Mouse (Mus musculus) liver, embryonic 14.5 days (tissue): ENCODE data around the gene Hmgb2. TPM values are rescaled to one million over a fixed set of nuclear protein-coding genes. Genes with fewer than 3 reads are reported as not detected.
A peak's percentile ranks its signal among the peaks of the same experiment; 100 is the strongest.

Experiments
- ATAC-seq: fragments of 200-750 bp; cut with Nextera tagmentation; 2 replicates; pipeline ENCODE4 v1.8.0; 2017; ENCODE audit warnings: moderate number of reproducible peaks, mild to moderate bottlenecking, moderate library complexity; ENCODE audit not compliant: insufficient read depth
- DNase-seq, 3 experiments: peaks; one replicate each; pipeline ENCODE4 v3.0.0-alpha.2; 2012 to 2013; ENCODE audit warnings: low read depth in 3 of 3, low spot score in 3 of 3
- H3K27ac ChIP-seq: fragments of 300-500 bp; sonication (generic); 2 replicates; pipeline ENCODE4 v1.5.1; 2014; ENCODE audit warnings: moderate library complexity, mild to moderate bottlenecking, control low read depth, inconsistent platforms
- H3K27me3 ChIP-seq: fragments of 300-500 bp; sonication (generic); 2 replicates; pipeline ENCODE4 v1.6.1; 2014; ENCODE audit warnings: mild to moderate bottlenecking, low read length, moderate library complexity; ENCODE audit not compliant: control insufficient read depth, insufficient read depth
- H3K36me3 ChIP-seq: fragments of 300-500 bp; sonication (generic); replicated peaks from 2 replicates; pipeline ENCODE4 v1.6.1; 2014; ENCODE audit warnings: low read depth; ENCODE audit not compliant: control insufficient read depth, insufficient read depth
- H3K4me1 ChIP-seq, 2 experiments: fragments of 200-500 bp in 1 of 2; fragments of 300-500 bp in 1 of 2; sonication (generic) in 1 of 2; replicated peaks; 2 replicates each; pipeline ENCODE4 v1.6.1; 2012 to 2014; ENCODE audit warnings: antibody characterized with exemption in 1 of 2, inconsistent platforms in 1 of 2, low read length in 1 of 2; ENCODE audit not compliant: control insufficient read depth in 2 of 2, insufficient read depth in 2 of 2
- H3K4me2 ChIP-seq: fragments of 300-500 bp; sonication (generic); 2 replicates; pipeline ENCODE4 v1.6.1; 2014; ENCODE audit warnings: low read depth, mild to moderate bottlenecking, control low read depth, moderate library complexity
- H3K4me3 ChIP-seq, 2 experiments: fragments of 200-500 bp in 1 of 2; fragments of 300-500 bp in 1 of 2; sonication (generic) in 1 of 2; 2 replicates each; pipeline ENCODE4 v1.5.1; 2012 to 2014; ENCODE audit warnings: low read depth in 2 of 2, low read length in 2 of 2, mild to moderate bottlenecking in 2 of 2, control low read depth in 1 of 2, inconsistent platforms in 1 of 2, moderate library complexity in 1 of 2; ENCODE audit not compliant: insufficient read depth in 1 of 2
- H3K9ac ChIP-seq: fragments of 300-500 bp; sonication (generic); replicated peaks from 2 replicates; pipeline ENCODE4 v1.6.1; 2014; ENCODE audit warnings: mild to moderate bottlenecking, control low read depth, moderate library complexity
- H3K9me3 ChIP-seq: fragments of 300-500 bp; sonication (generic); 2 replicates; pipeline ENCODE4 v1.6.1; 2016; ENCODE audit warnings: low read length, mixed read lengths; ENCODE audit not compliant: control insufficient read depth
- CTCF ChIP-seq: IDR thresholded peaks from 2 replicates; pipeline ENCODE4 v1.5.1; 2016; ENCODE audit warnings: antibody characterized with exemption, low read depth, control low read depth
- EP300 ChIP-seq: IDR thresholded peaks from 2 replicates; pipeline ENCODE4 v1.6.1; 2016; ENCODE audit warnings: antibody characterized with exemption, low read depth
- WGBS: fragments of 180-500 bp; shearing (Covaris S2); extraction: QIAGEN DNeasy Blood & Tissue Kit; methylation state at CpG from one replicate; pipeline ENCODE4 v1.1.7; 2014; ENCODE audit not compliant: insufficient replicate concordance; 5-methylcytosine and 5-hydroxymethylcytosine counted together
- polyA plus RNA-seq, 2 experiments: library from polyadenylated mRNA; depleted of rRNA in 1 of 2; stranded (reverse) in 1 of 2; unstranded in 1 of 2; fragments of >200 nt; fragmentation: Nextera tagmentation in 1 of 2; extraction: Ambion mirVana in 1 of 2; gene quantifications; 2 replicates each; pipeline versions ENCODE4 v1.2.1 to v1.2.3; 2012 to 2014

Hmgb2 gene
- polyA plus RNA-seq (2012; rRNA removed) = 74.6 and 191 TPM in 2 replicates
- polyA plus RNA-seq (2014; fragmentation: Nextera tagmentation; extraction: Ambion mirVana) = 280 and 300 TPM in 2 replicates

DNA sequence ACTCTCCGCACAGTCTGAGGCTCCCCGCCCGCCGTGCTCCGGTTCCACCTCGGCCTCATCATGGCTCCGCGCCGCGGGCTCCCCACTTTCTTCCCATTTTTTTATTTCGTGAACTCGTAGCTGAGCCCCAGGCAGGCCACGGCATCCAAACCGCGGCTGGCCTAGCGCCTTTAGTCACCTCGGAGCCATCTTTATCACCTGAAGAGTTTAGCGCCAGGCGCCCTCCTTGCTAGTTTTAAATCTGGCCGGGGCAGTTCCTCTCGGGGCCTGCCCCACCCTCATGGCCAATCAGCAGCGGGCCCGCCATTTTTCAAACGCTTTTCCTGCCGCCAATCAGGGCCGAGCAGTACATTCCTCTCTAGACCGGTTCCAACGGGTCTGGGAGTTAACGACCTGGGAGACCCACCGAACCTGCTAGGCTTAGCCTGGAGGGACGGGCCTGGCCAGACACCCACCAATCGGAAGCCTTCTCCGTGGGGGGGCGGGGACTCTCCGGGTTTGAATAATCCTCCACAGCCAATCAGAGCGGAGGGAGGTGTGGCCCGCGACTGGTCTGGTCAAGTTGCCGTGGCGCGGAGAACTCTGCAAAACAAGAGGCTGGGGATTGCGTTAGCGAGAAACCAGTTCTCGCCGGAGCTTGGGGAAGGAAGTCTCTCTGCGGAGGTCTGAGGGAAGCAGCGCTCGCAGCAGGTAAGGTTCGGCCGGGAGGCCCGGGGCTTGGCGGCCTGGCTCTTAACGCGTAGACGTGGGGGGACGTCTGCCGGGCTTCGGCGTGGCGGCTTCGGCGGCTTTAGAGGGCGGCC is at the start of gene Hmgb2:
TSS of gene Hmgb2 (plus strand) at position 592 of the 803 bp plus-strand sequence.
- Histone ChIP-seq H3K9me3 (no peaks in the 10 kb centered on the region), H3K27me3 (no peaks in the 10 kb centered on the region), H3K4me1 (peaks cover 8 to 12% of the 10 kb centered on the region in 2 experiments; a peak in 3 of 4 replicates), H3K9ac (peak within 1 kb of the TSS; percentile 100), H3K4me3 (peak within 1 kb of the TSS; percentile 84 to 100), H3K36me3 (peaks cover 34% of the 10 kb centered on the region), H3K27ac (peak within 1 kb of the TSS; percentile 99), H3K4me2 (peak within 1 kb of the TSS; percentile 96)
- no peak for TF ChIP-seq CTCF
- TF ChIP-seq EP300 = peak; percentile 82
- peak; percentile 100 for DNase-seq
- peak; percentile 99 for ATAC-seq
- WGBS = under 1% methylated on average over 63 of the region's 63 CpGs

DNA sequence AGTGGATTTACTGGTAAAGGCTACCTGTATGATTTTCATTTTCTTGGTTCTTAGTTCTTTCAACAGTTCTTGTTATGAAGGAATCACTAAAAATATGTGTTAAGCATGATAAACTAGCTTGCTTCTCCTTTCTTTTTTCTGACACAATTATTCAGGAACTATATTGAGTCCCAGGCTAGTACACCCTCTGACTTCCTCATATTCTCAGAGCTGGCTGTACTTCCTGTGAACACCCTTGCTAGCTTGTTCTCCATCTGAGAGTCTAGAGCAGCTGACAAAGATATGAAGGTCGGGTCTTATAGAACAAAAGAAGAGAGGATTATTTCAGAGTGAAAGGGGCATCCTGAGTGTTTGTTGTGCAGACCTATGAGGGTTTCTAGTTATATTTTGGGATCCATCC is 48.9 kb upstream of the Hmgb2 start:
- H3K4me2 ChIP-seq = no peak overlapping the region
- H3K36me3 ChIP-seq = no peaks in the 10 kb centered on the region
- TF ChIP-seq CTCF = no peak
- no peak for TF ChIP-seq EP300
- H3K27me3 ChIP-seq = no peaks in the 10 kb centered on the region
- no peak overlapping the region for H3K27ac ChIP-seq
- H3K4me3 ChIP-seq = no peak overlapping the region
- H3K9ac ChIP-seq = no peak overlapping the region
- ATAC-seq (no peak), DNase-seq (no peak)
- H3K4me1 ChIP-seq = no peaks in the 10 kb centered on the region
- 11% methylated on average over 1 of the region's 1 CpGs for WGBS
- no peaks in the 10 kb centered on the region for H3K9me3 ChIP-seq

DNA sequence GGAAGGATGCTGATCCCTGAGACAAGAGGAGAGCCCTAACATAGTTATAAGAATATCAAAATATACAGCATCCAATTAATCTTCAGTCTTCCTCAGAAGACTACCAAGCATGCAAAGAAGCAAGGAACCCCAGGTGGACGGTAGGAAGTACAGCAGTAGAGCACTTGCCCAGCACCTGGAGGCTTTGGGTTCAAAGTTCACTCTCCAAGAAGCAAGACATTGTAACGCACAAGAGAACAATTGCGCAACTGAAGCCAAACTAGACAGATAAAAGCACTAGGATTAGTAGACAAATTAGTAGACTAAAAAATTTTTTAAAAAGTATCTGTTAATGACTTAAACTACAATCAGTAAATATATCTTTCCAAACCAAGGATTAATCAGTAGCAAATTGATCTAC is 48.0 kb upstream of the Hmgb2 start:
- no peak for ATAC-seq
- H3K9me3 ChIP-seq = no peaks in the 10 kb centered on the region
- no peak overlapping the region for H3K4me2 ChIP-seq
- 67% methylated on average over 3 of the region's 3 CpGs for WGBS
- H3K27ac ChIP-seq = no peak overlapping the region
- no peaks in the 10 kb centered on the region for H3K36me3 ChIP-seq
- H3K27me3 ChIP-seq = no peaks in the 10 kb centered on the region
- TF ChIP-seq EP300 = no peak
- TF ChIP-seq CTCF = no peak
- no peak overlapping the region for H3K4me3 ChIP-seq
- no peak for DNase-seq
- H3K9ac ChIP-seq = no peak overlapping the region
- H3K4me1 ChIP-seq = no peaks in the 10 kb centered on the region

DNA sequence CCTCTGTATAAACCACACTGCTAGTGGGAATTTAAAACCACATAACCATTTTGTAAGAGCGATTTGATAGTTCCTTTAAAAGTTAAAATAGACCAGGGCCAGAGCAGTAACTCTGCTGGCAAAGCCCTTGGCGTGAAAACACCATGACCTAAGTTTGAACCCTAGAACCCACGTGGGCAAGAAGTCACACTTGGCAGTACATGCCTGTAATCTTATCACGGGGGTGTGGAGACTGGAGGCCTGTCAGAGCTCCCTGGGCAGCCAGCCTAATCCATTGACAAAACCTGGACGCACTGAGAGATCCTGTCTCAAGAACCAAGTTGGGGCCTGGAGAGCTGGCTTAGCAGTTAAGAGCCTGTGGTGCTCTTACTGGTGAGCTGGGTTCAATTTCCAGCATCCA is 43.1 kb upstream of the Hmgb2 start:
- no peak overlapping the region for H3K4me3 ChIP-seq
- no peak for ATAC-seq
- no peak overlapping the region for H3K27ac ChIP-seq
- H3K36me3 ChIP-seq = no peaks in the 10 kb centered on the region
- no peaks in the 10 kb centered on the region for H3K9me3 ChIP-seq
- 42% methylated on average over 5 of the region's 5 CpGs for WGBS
- no peak for TF ChIP-seq EP300
- TF ChIP-seq CTCF = no peak
- H3K4me2 ChIP-seq = no peak overlapping the region
- H3K9ac ChIP-seq = no peak overlapping the region
- H3K27me3 ChIP-seq = no peaks in the 10 kb centered on the region
- H3K4me1 ChIP-seq = no peaks in the 10 kb centered on the region
- no peak for DNase-seq

DNA sequence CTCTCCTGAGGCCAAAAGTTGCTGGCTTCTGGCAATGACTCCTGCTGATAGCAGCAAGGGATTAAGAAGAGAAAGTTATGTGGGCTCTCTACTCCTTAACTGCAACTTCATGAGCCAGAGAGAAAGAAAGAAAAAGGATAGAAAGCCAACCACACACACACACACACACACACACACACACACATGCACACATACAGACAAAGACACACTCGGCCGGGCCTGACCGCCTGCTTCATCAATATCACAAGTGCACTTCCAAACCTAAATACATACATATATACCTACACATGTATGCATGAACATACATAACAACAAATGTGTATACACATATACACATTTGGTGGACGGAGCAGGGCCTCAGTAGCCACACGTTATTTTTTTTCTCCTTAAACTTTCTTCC is 40.8 kb upstream of the Hmgb2 start:
- H3K36me3 ChIP-seq = no peaks in the 10 kb centered on the region
- ATAC-seq (no peak), DNase-seq (no peak)
- H3K27me3 ChIP-seq = no peaks in the 10 kb centered on the region
- H3K4me2 ChIP-seq = no peak overlapping the region
- H3K4me1 ChIP-seq = no peaks in the 10 kb centered on the region
- H3K27ac ChIP-seq = no peak overlapping the region
- TF ChIP-seq EP300 (no peak), CTCF (no peak)
- H3K9ac ChIP-seq = no peak overlapping the region
- no peak overlapping the region for H3K4me3 ChIP-seq
- WGBS = 65% methylated on average over 5 of the region's 5 CpGs
- H3K9me3 ChIP-seq = no peaks in the 10 kb centered on the region
